Mouse (Mus musculus) kidney, adult 11 months (tissue): Measurements from ENCODE around the gene Agbl2.

Experiments
- DNase-seq: peaks from one replicate; pipeline ENCODE4 v3.0.0; 2022

Gene Agbl2

DNA sequence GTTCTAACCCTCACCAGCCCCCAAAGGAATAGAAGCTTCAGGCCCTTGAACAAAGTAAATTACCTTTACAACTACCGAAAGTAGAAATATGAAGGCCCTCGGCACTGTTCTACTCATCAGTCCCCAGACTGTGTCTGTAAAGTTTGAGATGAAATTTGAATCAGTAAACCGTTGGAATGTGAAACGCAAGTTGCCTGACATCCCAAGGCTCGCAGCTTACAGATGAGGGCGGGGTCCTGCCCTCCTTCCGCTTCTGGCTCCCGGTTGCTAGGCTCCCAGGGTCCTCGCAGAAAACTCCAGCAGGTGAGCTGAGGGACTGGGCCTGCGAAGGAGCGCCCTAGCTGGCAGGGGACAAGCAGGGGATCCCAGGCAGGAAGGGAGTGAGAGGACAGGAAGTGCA, at the start of gene Agbl2:
Gene Agbl2, plus strand, starts transcription at position 270 of the 400 bp plus-strand sequence.
- DNase-seq: no peak

DNA sequence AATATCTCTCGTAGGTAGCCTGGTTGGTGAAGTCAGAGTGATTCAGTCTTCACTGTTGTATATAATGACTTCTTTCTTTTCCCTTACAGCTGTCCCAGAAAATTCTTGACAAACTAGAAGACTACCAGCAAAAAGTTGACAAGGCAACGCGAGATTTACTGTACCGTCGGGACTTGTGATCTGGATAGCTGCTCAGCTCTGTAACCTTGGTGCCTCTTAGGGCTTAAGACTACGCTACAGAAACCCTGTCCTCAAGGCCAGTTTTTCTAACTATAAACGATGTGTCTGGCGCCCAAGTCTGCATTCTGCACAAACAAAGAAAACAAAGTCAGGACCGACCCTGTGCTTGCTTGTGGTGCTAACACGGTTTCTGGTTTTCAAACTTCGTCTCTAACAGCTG, 47.2 kb upstream of the Agbl2 start:
- DNase-seq: no peak

DNA sequence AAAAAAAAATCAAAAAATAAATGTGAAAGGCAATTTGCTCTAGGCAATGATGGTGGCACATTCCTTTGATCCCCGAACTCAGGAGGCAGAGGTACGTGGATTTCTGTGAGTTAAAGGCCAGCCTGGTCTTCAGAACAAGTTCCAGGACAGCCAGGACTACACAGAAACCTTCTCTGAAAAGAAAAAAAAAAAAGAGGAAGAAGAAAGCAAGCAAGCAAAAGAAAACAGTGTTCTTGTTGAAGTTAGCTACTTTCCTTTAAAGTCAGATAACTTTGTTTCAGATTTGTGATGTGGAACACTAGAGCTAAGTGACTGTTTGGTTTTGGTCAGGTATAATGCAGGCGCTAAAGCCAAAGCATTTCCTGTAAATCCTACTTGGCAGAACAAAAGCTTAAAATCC, 43.7 kb upstream of the Agbl2 start:
- no peak for DNase-seq

DNA sequence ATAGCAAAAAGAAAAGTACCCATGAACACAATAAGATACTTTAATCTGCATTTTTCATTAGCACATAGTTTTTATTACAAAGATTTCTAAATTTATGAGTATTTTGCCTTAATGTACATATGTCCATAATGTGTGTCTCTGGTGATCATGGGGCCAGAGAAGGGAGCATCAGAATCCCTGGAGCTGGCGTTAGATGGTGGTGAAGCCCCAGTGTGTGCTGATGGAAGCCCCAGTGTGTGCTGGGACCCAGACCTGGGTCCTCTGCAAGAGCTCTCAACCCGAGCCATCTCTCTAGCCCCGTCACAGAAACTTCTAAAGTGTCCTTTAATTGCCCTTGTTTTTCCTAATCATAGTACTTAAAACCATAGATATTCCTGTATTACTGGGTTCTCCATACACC, 43.2 kb upstream of the Agbl2 start:
- DNase-seq: no peak

DNA sequence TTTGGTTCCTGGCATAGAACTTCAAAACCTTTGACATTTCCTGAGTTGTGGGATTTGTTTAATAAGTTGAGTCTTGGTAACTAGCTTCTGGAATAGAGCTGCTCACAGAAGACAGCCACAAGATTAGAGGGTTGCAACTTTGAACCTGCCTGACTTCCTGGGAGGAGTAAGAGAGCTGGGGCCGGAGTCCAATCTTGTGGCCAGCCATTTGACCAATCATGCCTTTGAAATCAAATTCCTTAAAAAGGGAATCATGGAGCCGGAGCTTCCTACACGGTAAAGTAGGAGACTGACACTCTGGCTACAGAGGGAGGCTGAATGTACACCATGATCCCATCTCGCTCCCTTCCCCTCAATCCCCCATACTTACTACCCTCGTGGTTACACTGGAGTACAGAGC, 42.6 kb upstream of the Agbl2 start:
- DNase-seq: peak; percentile 70

DNA sequence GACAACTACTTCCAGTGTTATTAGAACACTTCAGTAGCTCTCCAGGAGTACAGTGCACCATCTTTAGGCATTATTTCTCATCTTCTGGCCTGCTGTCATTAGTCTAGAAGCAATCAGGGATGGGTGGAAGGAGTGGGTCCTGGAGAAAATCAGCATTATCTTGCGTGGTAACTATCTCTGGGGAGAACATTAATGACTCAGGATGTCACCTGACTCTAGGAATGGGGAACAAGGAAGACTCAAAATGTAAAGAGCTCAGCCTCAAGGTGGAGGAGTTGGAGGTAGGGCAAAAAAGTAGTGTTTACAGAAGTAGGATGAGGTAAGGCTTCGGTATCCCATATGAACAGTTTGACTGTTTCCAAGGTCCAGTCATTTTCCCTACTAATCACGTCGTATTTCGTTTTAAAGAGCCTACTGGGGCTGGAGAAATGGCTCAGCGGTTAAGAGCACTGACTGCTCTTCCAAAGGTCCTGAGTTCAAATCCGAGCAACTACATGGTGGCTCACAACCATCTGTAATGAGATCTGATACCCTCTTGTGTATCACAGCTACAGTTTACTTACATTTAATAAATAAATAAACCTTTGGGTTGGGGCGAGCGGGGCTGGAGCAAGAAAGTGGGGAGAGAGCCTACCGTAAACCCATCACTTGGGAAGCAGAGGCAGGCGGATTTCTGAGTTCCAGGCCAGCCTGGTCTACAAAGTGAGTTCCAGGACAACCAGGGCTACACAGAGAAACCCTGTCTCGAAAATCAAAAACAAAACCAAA, 38.1 kb upstream of the Agbl2 start:
- DNase-seq: peak; percentile 30

DNA sequence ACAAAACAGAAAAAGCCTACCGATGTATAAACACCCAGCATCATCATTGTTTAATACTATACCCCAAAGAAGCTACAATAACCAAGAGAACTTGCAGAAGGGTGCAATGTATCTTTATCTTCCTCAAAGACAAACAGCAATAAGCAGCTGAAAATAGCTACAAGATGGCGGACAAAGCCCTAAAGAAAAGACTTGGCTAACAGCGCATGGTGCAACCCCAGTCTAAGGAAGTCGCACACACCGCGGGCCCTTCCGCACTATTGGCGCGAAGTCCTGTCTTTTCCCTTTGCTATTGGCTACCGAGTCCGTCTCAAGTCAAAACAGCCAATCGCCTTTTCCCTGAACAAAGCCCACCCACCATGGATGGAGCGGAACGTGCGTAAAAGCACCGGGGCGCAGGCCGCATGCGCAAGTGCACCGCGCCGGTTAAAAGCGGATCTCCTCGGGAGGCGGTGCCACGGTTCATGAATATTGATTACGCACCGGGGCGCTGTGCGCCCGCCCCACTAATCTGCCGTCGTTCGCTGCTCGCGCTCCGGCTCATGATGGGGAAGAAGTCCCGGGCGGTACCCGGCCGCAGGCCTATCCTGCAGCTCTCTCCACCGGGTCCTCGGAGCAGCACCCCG, 37.4 kb upstream of the Agbl2 start, which contains the start of gene Fnbp4:
Gene Fnbp4, plus strand, starts transcription at position 318 of the 626 bp plus-strand sequence.
- DNase-seq: peak; percentile 99

DNA sequence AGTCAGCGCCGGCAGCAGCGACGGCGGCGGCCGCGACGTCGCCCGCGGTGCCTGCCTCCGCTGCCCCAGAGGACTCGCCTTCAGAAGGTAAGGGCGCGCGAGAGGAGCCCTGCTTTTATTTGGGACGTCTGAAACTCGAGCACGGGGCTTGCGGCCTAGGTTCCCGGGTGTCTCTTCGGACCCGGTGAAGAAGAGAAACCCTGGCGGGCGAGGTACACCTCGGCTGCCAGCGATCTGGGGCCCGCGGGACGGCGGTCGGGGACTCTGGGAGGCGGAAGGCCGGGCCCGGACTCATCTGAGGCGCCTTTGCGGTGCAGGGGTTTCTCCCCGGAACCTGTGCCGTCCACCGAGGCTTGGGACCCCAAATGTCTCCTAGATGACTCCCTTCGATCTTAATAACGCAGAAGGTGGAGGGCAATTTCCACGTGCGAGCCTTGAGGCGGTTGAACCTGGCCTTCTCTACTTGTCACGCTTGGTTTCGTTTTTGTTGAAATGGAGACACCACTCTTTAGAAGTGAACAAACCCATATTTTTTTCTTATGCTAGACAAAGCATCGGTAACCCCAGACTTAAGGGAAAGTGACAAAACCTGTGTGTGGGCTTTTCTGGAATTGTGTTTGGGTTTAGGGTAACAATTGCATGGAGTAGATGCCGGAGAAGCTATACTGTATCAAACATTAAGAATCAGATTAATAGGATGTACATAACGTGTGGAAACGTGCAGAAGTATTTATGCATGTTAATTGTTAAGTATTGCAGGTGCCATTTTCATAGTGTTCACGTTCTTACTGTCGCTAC, 36.6 kb upstream of the Agbl2 start:
- no peak for DNase-seq

DNA sequence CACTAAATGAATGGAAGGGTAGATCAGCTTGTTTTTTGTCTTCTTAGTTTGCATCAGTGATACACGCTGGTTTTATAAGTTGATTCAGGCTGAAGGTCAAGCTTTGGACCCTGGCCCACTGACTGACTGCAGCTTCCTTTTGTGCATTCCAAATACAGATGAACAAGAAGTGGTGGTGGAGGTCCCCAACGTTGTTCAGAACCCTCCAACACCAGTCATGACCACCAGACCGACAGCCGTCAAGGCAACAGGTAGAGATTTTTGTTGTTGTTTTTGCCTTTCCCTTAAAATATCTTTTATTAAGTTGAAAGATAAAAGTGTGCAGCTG, 36.0 kb upstream of the Agbl2 start:
- DNase-seq: no peak

DNA sequence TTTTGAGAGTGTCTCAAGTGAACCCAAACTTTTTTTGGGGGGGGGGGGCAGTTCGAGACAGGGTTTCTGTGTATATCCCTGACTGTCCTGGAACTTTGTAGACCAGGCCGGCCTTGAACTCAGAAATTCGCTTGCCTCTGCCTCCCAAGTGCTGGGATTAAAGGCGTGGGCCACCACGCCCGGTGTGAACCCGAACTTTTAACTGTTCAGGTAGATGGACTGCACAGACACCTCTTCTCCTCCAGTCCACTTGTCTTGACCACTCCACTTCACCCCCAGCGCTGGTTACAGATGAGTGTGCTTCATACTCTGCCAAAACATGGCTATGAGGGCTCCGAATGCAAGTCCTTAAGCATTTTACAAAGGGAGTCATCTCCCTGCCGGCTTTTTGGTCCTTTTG, 35.4 kb upstream of the Agbl2 start:
- no peak for DNase-seq

DNA sequence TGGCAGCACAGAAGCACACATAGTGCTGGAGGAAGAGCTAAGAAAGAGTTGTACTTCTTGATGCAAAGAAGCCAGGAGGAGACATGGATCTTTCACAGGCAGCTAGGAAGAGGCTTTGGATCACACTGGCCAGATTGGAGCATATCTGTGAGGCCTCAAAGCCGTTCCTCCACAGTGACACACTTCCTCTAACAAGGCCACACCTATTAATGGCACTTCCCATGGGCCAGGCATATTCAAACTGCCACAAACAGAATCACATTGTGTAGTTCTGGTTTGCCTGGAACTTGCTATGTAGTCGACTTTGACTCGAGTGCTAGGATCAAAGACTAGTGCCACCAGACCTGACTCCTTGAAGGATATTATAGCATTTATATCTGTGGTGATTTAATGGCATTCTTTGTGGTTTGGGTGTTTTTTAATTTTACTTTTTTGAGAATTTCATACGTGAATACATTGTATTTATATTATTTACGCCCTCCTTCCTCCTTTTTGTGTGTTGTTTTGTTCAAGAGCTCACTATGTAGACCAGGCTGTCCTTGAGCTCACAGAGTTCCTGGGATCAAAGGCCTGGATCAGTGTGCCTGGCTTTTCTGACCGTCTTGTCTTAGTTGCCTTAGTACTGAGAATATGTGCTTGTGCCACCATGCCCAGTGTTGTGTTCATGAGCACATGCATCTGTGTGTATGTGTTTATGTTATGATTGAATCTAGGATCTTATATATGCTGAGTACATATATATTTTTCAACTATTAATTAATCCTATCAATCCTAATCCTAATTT, 32.7 kb upstream of the Agbl2 start:
- DNase-seq: no peak

DNA sequence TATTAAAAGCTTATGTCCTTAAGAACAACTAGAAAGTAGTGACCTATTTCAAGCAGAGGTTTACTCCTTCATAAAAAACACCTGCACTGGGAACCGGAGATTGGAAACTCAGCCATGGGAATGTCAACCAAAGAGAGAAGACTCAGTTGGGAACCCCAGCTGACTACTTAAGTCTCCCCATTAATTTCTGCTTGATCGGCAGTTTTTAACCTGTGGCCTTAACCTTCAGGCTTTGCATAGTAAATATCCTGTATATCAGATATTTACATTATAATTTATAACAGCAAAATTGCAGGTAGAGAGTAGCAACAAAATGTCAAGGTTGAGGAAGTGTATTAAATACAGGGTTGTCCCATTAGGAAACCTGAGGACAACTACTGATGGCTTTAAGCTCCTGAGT, 29.0 kb upstream of the Agbl2 start:
- DNase-seq: no peak

DNA sequence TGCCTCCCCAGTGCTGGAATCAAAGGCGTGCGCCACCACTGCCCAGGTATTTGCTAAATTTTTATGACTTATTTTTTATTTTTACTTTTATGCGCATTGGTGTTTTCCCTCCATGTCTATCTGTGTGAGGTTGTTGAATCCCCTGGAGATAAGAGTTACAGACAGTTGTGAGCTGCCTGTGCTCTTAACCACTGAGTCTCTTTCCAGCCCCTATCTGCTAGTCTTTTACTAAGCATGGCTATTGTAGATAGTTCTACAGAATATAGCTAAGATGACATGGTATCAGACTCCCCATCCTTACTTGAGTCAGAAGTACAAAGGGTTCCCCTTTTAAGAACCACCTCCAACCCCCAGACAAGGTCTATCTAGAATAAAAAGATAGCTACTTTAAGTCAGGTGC, 28.3 kb upstream of the Agbl2 start:
- no peak for DNase-seq

DNA sequence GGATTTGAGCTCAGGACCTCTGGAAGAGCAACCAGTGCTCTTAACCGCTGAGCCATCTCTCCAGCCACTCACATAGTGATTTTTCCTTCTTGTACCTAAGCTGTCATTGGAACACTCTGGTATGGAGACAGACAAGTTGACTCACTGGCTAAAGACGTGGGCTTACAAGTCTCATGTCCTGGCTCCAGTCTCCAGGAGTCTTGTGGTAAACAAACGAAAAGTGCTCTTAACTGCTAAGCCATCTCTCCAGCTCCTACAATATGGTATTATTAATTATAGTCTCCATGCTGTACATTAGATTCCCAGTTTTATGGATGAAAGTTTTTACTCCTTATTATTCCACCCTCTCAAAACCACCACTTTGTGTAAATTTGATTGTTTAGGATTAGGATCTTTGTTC, 17.4 kb upstream of the Agbl2 start:
- no peak for DNase-seq

DNA sequence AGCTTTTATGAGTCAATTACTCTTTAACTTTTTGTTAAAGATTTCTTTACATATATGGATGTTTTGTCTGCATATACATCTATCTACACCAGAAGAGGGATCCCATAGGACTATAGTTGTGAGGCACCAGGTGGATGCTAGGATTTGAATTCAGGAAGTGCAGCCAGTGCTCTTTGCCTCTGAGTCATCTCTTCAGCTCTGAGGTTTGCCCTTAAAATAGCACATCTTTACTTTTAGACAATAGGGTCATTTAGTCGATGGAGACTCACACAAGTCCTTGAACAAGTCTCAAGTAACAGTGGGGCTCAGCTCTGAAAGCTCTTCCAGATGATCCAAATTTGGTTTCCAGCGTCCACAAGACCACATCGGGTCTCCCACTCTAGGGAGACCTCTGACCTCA, 1.2 kb upstream of the Agbl2 start:
- no peak for DNase-seq

DNA sequence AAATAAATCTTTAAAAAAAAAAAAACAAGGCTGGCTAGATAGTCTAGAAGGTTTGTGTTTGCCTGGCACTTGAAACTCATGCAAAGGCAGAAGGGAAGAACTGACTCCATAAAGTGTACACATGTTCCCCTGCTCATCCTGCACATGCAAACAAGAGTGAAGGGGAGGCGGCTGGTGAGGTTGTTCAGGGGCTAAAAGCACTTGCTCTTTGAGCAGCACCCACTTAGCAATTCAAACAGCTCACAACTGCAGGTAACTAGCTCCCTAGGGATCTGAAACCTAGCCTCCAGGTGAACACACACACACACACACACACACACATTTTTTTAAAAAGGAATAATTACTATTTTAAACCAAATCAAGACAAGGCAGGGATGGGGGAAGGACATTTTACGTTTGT, 589 bp upstream of the Agbl2 start:
- no peak for DNase-seq

DNA sequence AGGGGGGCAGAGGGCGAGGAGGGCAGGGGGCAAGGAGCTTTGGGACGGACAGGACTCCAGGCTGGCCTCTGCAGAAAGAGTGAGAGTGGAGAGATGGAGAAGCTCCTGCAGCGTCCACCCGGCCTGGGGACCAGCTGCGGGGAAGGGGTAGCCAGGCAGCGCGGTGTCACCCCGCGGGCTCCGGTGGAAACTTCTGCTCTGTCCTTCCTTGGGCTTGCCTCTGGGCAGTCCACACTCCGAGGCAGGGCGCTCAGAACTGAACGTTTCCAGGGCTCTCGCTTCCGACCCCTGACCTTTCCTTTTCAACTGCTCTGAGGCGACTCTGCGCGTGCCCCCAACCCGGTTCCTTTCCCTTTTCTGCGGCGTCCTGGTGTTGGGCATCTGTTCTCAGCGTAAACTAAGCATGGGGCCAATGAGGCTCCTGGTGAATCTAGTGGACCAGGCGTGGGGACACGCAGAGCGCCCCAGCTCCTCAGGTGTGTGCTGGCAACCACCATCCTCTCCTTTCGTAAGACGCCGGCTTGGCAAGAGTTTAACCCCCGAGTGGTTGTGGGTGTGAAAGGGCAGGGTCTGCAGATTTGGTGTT, 467 bp downstream of the Agbl2 start:
- DNase-seq: no peak

DNA sequence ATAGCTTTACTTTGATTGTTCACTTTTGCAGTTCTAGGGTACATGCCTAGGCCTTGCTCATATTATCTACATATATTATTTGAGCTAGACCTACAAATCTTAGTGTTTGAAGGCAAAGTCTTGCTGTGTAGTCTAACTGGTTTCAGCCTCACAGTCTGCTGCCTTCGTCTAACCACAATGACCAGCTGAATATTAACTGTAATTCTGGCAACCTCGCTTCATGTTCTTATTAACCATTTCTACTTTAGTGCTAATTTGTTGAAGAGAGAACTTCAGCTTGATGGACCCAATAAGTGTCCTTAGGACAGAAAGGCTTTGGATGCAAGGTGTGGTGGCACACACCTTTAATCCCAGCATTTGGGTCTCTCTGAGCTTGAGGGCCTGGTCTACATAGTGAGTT, 5.6 kb downstream of the Agbl2 start:
- no peak for DNase-seq

DNA sequence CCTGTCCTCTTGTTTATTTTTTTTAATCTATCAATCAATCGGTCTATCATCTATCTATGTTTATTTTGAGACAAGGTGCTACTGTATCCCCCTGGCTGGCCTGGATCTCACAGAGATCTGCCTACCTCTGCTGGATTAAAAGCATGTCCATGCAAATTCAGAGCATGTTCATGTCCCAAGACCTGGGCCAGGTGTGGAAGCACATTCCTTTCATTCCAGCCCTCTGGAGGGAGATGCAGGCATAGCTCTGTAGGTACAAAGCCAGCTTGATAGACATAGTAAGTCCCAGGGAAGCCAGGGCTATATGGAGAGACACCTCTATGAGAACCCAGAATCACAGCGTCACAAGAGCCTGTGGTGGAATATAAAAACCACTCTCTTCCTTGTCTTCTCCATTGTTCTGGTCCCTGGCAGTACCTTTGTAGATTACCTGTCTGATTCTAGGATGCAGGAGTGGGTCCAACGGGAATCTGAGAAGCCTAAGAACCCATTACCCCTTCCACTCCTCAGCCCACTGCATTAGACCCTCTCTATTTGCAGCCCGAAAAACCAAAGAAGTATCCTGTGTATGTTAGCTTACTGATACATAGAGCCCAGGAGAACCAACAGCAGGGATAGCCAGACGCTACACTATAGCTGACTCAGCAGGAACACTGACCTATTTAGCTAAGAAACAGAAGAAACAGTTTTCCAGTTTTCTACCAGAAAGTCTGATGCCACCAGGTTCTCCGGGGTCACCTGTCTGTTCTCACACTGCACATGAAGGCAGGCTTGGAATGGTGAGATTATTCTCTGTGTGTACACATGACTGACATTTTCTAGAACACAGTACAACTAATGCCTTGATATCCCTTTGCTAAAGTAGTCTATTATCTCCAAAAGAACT, 26.0 kb downstream of the Agbl2 start:
- peak; percentile 11 for DNase-seq

DNA sequence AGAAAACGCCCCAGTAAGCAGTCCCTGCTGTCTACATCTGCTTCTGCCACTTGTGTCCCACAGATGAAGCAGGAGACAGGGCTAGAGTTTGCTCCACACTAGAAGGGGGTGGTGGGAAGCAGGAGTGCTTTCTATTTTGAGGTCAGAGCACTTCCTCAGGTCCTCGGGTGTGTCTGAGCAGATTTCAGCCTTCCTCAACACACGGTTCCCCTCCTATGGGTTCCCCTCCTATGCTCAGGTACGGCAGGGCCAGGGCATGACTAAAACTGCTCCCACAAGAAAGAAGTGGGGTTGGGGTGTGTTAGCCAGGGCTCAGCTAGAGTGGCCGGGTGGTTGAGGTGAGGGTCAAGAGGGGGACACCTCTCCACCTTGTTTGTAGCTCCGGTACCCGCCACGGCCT, 28.2 kb downstream of the Agbl2 start:
- DNase-seq: no peak

DNA sequence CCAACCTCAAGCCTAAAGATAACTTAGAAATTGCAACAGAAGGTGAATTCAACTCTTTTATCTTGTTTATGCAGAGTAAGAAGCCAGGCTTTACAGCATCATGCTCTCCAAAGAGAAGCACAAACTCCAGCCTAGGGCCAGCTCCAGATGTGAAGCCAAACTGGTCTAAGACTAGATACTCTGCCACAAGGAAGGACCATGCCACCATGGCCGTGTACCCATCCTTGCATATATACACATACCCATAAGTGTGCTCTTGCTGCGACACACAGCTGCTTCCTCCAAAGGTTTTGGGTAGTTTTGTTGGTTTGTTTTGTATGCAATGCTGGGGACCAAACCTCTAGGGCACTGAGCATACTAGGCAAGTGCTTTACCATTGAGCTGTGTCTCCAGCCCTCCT, 32.7 kb downstream of the Agbl2 start:
- no peak for DNase-seq

DNA sequence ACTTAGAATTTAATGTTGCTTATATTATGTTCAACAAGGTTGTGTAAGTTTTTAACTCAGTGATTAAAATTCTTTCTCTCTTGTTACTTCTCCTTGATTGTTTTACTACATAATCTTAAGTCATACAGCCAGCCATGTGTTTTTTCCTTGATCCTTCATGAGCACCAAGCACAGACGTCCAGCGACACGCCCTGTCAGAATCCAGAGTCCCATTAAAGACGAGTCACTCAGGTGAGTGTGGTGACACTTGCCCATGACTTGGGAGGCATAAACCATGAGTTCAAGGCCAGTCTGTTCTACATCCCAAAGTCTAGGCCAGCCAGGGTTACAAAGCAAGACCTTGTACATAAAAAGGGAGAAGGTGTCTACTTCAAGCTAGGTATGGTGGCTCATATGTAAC, 33.6 kb downstream of the Agbl2 start:
- DNase-seq: no peak
